Mouse (Mus musculus): ENCODE data around the gene Ptpn20. TPM values are rescaled to one million over a fixed set of nuclear protein-coding genes. Genes with fewer than 3 reads are reported as not detected.

The Ptpn20 gene
- polyA plus RNA-seq, 1 experiment from 2014 or later = 0.11 TPM

DNA sequence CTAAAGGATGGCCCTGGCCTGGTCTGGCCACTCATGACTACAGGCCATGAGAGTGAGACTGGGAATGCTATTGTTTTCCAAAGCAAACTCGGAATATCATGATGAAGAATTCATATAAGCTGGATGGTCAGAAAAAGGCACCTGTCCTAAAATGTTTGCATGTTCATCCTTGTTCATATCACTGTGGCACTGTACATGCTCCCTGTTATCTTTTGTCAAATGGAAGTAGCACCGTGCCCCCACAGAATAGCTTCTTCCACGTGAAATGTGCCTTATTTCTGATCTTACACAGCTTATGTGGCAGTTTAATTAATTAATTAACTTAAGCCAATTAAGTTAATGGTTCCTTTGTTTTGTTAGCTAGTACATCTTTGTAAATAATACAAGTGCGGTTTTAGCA lies 45.3 kb downstream of the Ptpn20 start:
- H3K27me3 ChIP-seq (replicated peaks) = no peaks in the 10 kb centered on the region
- H3K9ac ChIP-seq = no peak overlapping the region
- no peak overlapping the region for H3K4me2 ChIP-seq (replicated peaks)
- ATAC-seq (ENCODE audit: low FRiP score, low read depth) = no peak
- H3K36me3 ChIP-seq = no peaks in the 10 kb centered on the region
- no peaks in the 10 kb centered on the region for H3K4me1 ChIP-seq
- no peak overlapping the region for H3K4me3 ChIP-seq
- WGBS = 92% methylated on average over 4 of the region's 4 CpGs
- H3K27ac ChIP-seq = no peak overlapping the region
- no peaks in the 10 kb centered on the region for H3K9me3 ChIP-seq

DNA sequence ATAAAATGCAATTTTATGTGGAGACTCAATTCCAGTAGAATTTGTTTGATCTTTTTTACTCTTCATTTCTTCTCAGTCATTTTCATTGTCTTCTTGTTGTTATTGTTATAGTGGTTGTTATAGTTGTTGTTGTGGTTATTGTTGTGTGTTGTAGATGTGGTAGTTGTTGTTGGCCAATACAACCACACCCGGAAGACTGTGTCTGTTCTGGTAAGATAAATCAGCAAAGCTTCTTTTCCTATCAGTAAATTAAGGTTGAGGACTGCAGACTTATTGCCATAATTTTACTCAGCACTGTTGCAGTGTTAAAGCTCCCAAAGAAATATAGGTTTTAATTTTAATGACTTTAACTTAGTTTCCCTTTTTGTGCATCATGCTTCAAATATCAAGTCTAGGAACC lies 45.8 kb downstream of the Ptpn20 start:
- Histone ChIP-seq H3K27me3 (replicated peaks) (no peaks in the 10 kb centered on the region), H3K4me2 (replicated peaks) (no peak overlapping the region), H3K4me3 (no peak overlapping the region), H3K36me3 (no peaks in the 10 kb centered on the region), H3K4me1 (no peaks in the 10 kb centered on the region), H3K9me3 (no peaks in the 10 kb centered on the region), H3K27ac (no peak overlapping the region), H3K9ac (no peak overlapping the region)
- 94% methylated on average over 1 of the region's 1 CpGs for WGBS
- no peak for ATAC-seq (ENCODE audit: low FRiP score, low read depth)

DNA sequence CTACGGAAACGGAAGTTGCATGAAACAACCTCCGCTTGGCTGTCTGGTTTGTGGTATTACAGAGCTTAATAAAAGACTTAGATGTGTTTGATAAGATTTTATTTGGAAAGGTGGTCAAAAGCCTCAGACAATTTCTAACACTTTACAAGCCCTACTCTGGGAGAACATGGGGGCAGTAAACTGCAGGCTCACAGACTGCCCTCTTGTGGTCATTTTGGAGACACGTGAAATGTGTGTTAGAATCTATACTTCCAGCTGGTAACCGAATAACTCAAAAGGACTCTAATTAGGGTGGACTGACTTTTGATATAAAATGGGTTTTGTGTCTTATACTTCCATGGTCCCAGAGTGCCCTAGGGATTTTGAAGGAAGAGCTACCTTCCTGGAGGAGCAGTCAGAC lies 50.4 kb downstream of the Ptpn20 start:
- Histone ChIP-seq H3K27me3 (replicated peaks) (no peaks in the 10 kb centered on the region), H3K9ac (no peak overlapping the region), H3K9me3 (no peaks in the 10 kb centered on the region), H3K36me3 (no peaks in the 10 kb centered on the region), H3K4me1 (no peaks in the 10 kb centered on the region), H3K4me3 (no peak overlapping the region), H3K4me2 (replicated peaks) (no peak overlapping the region), H3K27ac (no peak overlapping the region)
- no peak for ATAC-seq (ENCODE audit: low FRiP score, low read depth)
- WGBS = 78% methylated on average over 5 of the region's 5 CpGs

DNA sequence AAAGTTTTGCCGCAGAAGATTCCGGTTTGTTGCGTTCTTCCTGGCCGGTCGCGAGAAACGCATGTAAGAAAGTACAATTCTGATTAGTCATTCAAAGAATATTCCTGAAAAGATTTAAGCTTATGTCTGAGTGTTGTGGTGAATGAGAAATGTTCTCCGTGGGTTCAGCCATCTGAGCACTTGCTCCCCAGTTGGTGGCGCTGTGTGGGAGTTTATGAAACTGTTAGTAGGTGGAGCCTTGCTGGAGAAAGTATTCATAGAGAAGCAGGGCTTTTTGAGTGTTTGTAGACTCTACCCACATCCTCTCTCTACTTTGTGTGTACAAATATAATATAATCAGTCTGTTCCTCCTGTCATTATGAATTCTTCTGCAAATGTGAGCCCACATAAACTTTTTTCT lies 61.7 kb downstream of the Ptpn20 start:
- Histone ChIP-seq H3K9me3 (no peaks in the 10 kb centered on the region), H3K9ac (no peak overlapping the region), H3K36me3 (no peaks in the 10 kb centered on the region), H3K4me1 (no peaks in the 10 kb centered on the region), H3K27ac (no peak overlapping the region), H3K4me3 (no peak overlapping the region), H3K4me2 (replicated peaks) (no peak overlapping the region), H3K27me3 (replicated peaks) (no peaks in the 10 kb centered on the region)
- WGBS = 92% methylated on average over 9 of the region's 9 CpGs
- ATAC-seq (ENCODE audit: low FRiP score, low read depth) = no peak

DNA sequence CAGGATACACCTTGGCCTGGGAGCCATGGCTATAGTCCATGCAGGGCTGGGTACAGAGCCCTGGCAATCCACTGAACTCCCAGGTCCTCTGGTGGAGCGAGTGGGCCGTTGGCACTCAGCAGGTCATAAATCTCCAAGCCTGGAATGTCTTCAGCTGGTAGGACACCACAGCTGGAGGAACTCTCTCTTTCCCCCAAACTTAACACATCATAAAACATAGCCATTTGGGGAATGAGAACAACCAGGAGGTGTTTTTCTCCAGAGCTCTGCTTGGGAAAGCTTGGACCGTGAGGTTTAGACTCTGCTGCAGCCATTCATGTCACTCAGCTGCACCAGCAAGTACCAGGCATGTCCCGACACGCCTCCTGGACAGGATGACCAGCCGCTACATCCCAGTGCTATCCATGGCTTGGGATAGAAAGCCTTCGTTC lies 68.5 kb downstream of the Ptpn20 start:
- H3K4me3 ChIP-seq = no peak overlapping the region
- no peaks in the 10 kb centered on the region for H3K9me3 ChIP-seq
- WGBS = 63% methylated on average over 7 of the region's 7 CpGs
- H3K27ac ChIP-seq = no peak overlapping the region
- no peaks in the 10 kb centered on the region for H3K36me3 ChIP-seq
- H3K27me3 ChIP-seq (replicated peaks) = no peaks in the 10 kb centered on the region
- no peak for ATAC-seq (ENCODE audit: low FRiP score, low read depth)
- no peak overlapping the region for H3K9ac ChIP-seq
- no peak overlapping the region for H3K4me2 ChIP-seq (replicated peaks)
- H3K4me1 ChIP-seq = no peaks in the 10 kb centered on the region

DNA sequence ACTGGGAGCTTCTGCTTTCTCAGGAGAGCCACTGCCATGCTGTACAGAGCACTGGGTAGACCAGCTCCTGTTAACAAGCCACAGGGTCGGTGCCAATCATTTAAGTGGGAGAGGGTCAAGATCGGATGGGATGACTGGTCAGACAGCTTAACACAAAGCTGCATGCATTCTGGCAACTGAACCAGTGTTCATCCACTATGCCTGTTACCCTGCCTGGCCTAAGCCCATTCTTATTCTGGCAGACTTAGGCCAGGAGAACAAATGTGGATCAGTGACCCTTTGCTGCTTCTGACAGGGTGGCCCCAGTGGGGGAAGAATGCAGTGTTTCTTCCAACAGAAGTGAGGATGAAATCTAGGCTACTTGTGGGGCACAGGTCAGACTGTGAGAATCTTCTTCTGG lies 69.3 kb downstream of the Ptpn20 start:
- WGBS = 69% methylated on average over 2 of the region's 2 CpGs

DNA sequence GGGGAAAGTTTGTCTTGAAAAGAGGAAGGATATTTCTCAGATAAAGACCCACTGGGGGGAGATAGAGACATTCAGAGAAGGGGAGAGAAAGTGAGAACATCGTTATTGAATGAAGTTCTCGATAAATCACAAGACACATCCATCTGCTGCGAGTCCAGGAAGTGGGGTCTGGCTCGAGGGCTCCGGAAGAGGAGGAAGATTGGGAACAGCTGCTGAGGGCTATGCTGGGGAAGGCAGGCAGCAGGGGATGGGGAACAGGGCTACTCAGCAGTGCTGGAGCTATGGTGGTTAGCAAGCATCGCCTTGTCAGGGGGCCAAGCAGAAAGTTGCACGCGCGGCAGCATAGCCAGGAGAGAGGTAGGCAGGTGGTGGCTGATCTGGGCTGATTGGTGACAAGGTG lies 73.1 kb downstream of the Ptpn20 start:
- Histone ChIP-seq H3K27ac (no peak overlapping the region), H3K27me3 (replicated peaks) (no peaks in the 10 kb centered on the region), H3K4me3 (no peak overlapping the region), H3K36me3 (no peaks in the 10 kb centered on the region), H3K9me3 (no peaks in the 10 kb centered on the region), H3K9ac (no peak overlapping the region), H3K4me2 (replicated peaks) (no peak overlapping the region), H3K4me1 (no peaks in the 10 kb centered on the region)
- ATAC-seq (ENCODE audit: low FRiP score, low read depth) = no peak
- 79% methylated on average over 9 of the region's 9 CpGs for WGBS

More for the DNA sequence above, 69.3 kb downstream of the Ptpn20 start:
- H3K9ac ChIP-seq = no peak overlapping the region
- H3K27ac ChIP-seq = no peak overlapping the region
- no peak for ATAC-seq (ENCODE audit: low FRiP score, low read depth)
- H3K4me1 ChIP-seq = no peaks in the 10 kb centered on the region
- H3K36me3 ChIP-seq = no peaks in the 10 kb centered on the region
- no peaks in the 10 kb centered on the region for H3K27me3 ChIP-seq (replicated peaks)
- no peak overlapping the region for H3K4me2 ChIP-seq (replicated peaks)
- no peaks in the 10 kb centered on the region for H3K9me3 ChIP-seq
- H3K4me3 ChIP-seq = no peak overlapping the region

DNA sequence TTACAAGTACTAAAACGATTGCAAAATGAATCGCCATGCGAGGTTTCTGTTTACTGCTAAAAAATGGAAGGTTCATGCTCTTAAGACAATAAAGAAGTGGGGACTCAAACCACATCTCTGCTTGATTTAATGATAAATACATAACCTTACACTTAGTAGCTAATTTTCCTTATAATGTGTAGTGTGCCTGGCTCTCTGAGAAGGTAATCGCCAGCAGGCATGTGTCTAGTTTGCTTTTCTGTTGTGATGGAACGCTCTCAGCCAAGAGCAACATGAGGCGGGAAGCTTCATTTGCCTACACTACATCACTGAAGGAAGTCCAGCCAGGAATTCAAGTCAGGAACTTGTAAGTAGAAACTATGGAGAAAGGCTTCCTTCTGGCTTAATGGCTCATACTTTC lies 77.3 kb downstream of the Ptpn20 start:
- H3K4me2 ChIP-seq (replicated peaks) = no peak overlapping the region
- H3K36me3 ChIP-seq = no peaks in the 10 kb centered on the region
- 93% methylated on average over 6 of the region's 6 CpGs for WGBS
- no peak overlapping the region for H3K4me3 ChIP-seq
- H3K4me1 ChIP-seq = no peaks in the 10 kb centered on the region
- H3K9ac ChIP-seq = no peak overlapping the region
- ATAC-seq (ENCODE audit: low FRiP score, low read depth) = no peak
- no peaks in the 10 kb centered on the region for H3K9me3 ChIP-seq
- H3K27ac ChIP-seq = no peak overlapping the region
- no peaks in the 10 kb centered on the region for H3K27me3 ChIP-seq (replicated peaks)

DNA sequence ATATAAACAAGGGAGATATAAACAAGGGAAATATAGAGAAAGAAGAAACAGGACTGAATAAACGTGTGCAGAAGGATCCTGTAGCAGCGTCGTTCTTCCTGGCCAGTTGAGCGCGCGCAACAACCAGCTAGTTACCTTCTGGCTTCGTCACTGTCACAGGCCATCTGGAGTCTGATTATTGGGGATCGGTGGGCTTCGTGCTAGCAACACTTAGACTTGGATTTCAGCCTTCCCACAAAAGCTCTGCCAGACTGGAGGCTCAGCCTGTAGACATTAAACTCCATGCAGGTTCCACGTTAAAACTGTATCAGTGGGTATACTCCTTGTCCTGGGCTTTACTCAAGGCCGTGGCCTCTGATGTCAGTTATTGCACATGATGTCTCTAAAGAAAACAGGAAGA lies 80.9 kb downstream of the Ptpn20 start:
- Histone ChIP-seq H3K27me3 (replicated peaks) (no peaks in the 10 kb centered on the region), H3K27ac (no peak overlapping the region), H3K4me1 (no peaks in the 10 kb centered on the region), H3K36me3 (no peaks in the 10 kb centered on the region), H3K9me3 (no peaks in the 10 kb centered on the region), H3K9ac (no peak overlapping the region), H3K4me3 (no peak overlapping the region), H3K4me2 (replicated peaks) (no peak overlapping the region)
- no peak for ATAC-seq (ENCODE audit: low FRiP score, low read depth)
- 91% methylated on average over 11 of the region's 11 CpGs for WGBS

DNA sequence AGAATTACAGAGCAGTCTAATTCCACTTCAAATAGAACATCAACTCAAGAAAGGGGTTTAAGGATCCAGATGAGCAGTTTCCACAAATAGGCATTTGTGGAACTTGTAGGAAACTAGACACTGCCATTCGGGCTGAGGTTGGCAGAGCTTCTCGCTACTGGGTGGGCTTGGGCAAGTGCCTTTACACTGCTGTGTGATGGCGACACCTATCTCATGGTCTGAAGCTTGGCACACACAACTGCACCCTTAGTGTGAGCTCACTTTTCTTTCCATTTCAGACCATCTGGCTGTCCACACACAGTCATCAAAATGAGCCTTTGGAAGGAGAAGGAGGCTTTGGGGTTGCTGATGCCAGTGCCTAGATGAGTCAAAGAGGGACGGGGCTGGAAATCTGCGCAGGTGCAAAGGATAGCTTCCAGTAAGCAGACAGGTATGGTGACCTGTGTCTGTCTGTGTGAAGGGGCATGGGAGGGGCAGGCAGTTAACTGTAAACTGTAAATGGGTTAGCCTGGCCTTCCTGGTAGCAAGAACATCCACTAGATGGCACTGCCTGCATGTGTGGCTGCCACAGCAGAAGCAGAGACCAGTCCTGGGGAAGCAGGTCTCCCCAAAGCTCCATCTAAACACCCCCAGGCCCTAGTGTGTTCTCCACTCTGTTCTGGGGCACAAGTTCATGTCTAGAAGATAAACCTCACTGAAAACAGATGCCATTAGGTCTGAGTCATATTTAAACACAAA lies 84.5 kb downstream of the Ptpn20 start:
- Histone ChIP-seq H3K4me2 (replicated peaks) (no peak overlapping the region), H3K9me3 (no peaks in the 10 kb centered on the region), H3K9ac (no peak overlapping the region), H3K4me1 (no peaks in the 10 kb centered on the region), H3K36me3 (no peaks in the 10 kb centered on the region), H3K27ac (no peak overlapping the region), H3K27me3 (replicated peaks) (no peaks in the 10 kb centered on the region), H3K4me3 (no peak overlapping the region)
- 83% methylated on average over 5 of the region's 5 CpGs for WGBS
- no peak for ATAC-seq (ENCODE audit: low FRiP score, low read depth)

DNA sequence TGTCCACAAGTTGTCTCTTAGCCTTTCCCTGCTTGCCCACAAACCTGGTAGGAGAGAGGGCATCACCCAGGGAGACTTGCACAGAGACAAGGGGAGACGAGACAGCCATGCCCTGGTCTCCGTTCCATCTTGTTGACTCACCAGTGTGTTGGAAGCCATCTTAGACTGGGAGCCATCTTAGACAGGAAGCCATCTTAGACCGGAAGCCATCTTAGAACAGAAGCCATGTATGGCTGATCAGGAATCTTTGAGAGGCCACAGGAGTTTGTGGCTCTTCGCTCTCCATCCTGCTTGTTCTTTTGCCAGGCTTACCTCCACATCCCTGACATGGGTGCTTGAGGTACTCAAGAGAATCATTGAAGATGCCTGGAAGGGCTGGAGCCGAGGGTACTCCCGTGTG lies 89.0 kb downstream of the Ptpn20 start:
- Histone ChIP-seq H3K27ac (no peak overlapping the region), H3K4me1 (no peaks in the 10 kb centered on the region), H3K4me2 (replicated peaks) (no peak overlapping the region), H3K27me3 (replicated peaks) (no peaks in the 10 kb centered on the region), H3K9me3 (no peaks in the 10 kb centered on the region), H3K36me3 (no peaks in the 10 kb centered on the region), H3K4me3 (no peak overlapping the region), H3K9ac (no peak overlapping the region)
- no peak for ATAC-seq (ENCODE audit: low FRiP score, low read depth)
- WGBS = 91% methylated on average over 6 of the region's 6 CpGs

DNA sequence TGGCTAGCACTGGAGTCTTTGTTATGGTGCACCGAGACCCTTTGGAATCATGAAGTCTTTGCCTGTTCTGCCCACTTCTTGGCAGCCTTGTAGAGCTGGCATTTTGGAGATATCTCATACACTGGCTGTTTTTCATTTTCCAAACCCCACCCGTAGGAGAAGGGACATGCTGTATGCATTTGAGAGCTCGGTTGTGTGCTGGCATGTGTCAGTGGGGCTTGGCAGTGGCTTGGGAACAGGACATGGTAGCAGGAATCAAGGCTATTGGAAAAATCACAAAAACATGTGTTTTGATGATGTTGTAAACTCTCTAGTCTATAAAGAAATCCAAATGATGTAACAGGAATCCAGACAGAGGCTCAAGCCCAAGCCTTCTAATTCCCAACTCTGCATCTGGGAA lies 89.7 kb downstream of the Ptpn20 start:
- H3K4me2 ChIP-seq (replicated peaks) = no peak overlapping the region
- no peaks in the 10 kb centered on the region for H3K9me3 ChIP-seq
- no peak overlapping the region for H3K9ac ChIP-seq
- H3K36me3 ChIP-seq = no peaks in the 10 kb centered on the region
- no peak overlapping the region for H3K27ac ChIP-seq
- ATAC-seq (ENCODE audit: low FRiP score, low read depth) = no peak
- 90% methylated on average over 3 of the region's 3 CpGs for WGBS
- H3K4me1 ChIP-seq = peaks cover 2% of the 10 kb centered on the region
- no peaks in the 10 kb centered on the region for H3K27me3 ChIP-seq (replicated peaks)
- H3K4me3 ChIP-seq = no peak overlapping the region

DNA sequence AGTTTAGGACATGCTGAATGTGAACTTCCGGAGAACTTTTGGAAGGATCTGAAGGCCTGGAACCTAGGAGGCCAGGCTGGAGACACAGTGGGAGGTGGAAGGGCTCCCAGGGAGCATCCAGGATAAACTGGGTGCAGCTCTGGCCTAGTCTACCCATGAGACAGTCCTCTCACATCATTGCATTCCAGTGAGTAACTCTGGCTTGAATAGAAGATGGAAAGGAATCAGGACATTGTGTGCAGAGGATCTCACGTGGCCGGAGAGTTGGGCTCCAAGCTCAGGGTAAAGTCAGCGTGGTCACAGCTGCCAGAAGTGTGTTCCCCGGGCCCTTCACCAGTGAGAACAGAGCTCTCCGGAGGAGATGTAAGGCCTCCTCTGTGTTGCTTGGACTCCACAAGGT lies 91.6 kb downstream of the Ptpn20 start:
- H3K4me1 ChIP-seq = peaks cover 5% of the 10 kb centered on the region
- no peak for ATAC-seq (ENCODE audit: low FRiP score, low read depth)
- H3K36me3 ChIP-seq = no peaks in the 10 kb centered on the region
- H3K4me2 ChIP-seq (replicated peaks) = no peak overlapping the region
- WGBS = 93% methylated on average over 6 of the region's 6 CpGs
- H3K9ac ChIP-seq = no peak overlapping the region
- H3K27me3 ChIP-seq (replicated peaks) = no peaks in the 10 kb centered on the region
- H3K9me3 ChIP-seq = no peaks in the 10 kb centered on the region
- no peak overlapping the region for H3K27ac ChIP-seq
- H3K4me3 ChIP-seq = no peak overlapping the region
